Mouse (Mus musculus): ENCODE data around the gene Neurl4.
"Not testable (repeated sequence)": the region's sequence is repeated elsewhere in the genome, so short reads cannot be mapped to it uniquely, and the experiment has no call there.

Neurl4 gene

DNA sequence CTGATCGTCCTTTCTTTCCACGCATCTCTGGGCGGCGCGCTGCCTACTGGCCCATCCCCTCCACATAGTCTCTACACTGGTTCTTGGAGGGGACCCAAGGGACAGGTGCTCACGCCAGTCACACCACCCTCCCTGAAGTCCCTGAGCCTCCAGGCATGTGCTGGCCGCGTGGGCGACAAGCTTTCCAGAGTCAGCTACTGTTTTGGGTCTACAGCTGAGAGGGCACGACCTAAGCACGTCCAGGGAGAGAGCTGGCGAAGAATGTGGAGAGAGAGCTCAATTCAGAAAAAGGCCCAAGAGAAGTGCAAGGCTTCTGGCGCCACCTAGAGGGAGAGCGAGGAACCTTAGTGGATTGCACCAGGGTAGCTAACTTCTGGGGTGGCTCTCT is 47.9 kb downstream of the Neurl4 start:
- in situ Hi-C loops (cut with MboI; ENCODE audit: low sequenced_read_pairs), result no loop called here

DNA sequence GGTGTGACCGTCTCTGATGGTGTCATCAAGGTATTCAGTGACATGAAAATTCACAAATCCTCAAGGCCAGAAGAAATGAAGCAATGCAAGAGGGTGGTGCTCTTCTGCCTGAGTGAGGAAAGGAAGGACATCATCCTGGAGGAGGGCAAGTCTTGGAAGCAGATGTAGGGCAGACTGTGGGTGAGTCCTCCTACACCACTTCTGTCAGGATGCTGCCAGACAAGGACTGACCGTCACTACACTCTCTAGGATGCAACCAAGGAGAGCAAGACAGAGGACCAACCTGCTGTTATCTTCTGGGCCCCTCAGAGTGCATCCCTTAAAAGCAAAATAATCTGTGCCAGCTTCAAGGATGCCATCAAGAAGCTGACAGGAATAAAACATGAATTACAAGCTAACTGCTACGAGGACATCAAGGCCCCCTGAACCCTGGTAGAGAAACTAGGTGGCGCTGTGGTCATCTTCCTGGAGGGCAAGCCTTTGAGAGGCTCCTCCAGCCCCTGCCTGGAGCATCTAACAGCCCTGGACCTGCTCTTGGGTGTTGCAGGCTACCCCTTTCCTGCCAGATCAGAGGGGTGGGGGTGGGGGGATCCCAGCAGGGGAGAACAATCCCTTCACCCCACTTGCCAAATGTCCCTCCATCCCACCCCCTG is 50.1 kb downstream of the Neurl4 start:
- in situ Hi-C loops (cut with MboI; ENCODE audit: low sequenced_read_pairs), result no loop called here

DNA sequence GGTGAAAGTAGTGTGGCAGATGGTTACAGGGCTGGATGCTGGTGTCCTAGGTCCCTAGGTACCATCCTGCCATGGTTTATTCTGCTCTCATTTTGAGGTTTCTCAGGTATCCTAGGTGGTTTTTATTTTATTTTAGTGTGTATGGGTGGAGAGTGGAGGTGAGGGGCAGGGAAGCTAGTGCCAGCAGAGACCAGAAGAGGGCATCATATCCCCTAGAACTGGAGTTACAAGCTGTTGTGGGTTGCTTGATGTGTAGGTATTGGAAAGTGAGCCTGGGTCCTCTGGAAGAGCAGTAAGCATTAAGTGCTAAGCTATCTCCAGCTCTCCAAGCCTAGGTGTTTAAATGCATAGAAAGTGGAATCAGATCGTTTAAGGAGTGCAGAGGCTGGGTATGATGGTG is 51.4 kb downstream of the Neurl4 start:
- in situ Hi-C loops (cut with MboI; ENCODE audit: low sequenced_read_pairs), result no loop called here

DNA sequence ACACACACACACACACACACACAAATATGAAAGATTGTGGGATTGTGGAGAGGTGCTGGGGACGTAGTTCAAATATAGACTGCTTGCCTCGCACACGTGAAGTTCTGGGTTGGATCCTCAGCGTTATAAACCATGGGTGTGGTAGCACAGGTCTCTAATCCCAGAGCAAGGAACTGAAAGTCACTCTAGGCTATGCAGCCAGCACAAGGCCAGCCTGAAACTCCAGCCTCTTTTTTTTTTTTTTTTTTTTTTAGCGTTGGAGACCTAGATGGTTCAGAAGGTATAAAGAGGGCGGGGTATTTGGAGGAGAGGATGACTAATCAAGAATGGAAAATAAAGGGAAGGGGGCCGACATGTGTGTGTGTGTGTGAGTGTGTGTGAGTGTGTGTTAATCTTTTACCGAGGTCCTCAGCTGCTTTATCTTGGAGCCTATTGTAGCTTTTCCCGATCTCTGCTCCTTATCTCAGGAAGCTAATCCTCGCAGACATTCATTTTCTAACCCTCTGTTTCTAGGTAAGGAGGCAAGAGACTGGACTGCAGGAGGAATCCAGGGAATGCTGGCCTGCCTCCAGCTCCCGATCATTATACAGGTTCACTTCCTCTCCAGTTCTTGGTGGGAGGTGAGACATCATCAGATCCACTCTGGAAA is 52.5 kb downstream of the Neurl4 start:
- in situ Hi-C loops (cut with MboI; ENCODE audit: low sequenced_read_pairs), result no loop called here

DNA sequence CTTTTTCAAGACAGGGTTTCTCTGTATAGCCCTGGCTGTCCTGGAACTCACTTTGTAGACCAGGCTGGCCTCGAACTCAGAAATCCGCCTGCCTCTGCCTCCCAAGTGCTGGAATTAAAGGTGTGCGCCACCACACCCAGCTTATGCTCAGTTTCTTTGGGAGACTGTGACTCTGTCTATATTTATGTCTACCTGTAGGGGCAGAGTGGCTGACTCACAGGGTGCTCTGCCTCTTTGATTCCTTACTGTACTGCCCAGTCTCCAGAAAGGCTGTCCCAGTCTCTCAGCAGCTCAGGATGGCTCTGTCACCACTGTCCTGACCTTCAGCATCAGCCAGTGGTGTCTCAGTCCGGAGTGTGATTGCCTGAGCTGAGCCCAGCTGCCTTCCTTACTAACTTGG is 54.7 kb downstream of the Neurl4 start:
- in situ Hi-C loops (cut with MboI; ENCODE audit: low sequenced_read_pairs), result not testable (repeated sequence)

DNA sequence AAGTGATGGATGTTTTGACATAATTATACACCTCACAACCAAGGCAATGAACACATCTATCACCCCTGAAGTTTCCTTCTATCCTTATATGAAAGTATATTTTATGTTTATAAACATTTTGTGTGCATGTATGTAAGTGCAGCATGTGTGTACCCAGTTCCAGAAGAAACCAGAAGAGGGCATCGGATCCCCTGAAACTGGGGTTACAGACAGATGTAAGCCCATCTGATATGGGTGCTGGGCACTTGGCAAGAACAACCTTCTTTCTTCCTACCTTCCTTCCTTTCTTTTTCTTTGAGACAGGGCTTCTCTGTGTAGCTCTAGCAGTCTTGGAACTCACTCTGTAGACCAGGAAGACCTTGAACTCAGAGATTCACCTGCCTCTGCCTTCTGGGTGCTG is 55.3 kb downstream of the Neurl4 start:
- in situ Hi-C loops (cut with MboI; ENCODE audit: low sequenced_read_pairs), result no loop called here

DNA sequence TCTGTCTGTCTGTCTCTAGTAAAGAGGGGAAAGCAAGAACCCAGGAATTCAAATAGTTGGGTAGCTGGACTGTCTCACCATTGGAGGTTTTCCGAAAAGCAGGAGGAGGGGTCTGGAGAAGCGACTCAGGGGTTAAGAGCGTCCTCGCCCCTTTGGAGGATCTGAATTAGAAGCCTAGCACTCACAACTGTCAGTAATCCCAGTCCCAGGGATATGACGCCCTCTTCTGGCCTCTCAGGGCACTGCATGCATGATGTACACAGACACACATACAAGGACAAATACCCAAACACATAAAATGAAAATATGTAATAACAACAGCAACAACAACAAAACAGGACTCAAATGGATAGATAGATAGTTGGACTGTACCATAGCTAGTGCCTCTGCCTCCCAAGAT is 59.7 kb downstream of the Neurl4 start:
- in situ Hi-C loops (cut with MboI; ENCODE audit: low sequenced_read_pairs), result no loop called here

DNA sequence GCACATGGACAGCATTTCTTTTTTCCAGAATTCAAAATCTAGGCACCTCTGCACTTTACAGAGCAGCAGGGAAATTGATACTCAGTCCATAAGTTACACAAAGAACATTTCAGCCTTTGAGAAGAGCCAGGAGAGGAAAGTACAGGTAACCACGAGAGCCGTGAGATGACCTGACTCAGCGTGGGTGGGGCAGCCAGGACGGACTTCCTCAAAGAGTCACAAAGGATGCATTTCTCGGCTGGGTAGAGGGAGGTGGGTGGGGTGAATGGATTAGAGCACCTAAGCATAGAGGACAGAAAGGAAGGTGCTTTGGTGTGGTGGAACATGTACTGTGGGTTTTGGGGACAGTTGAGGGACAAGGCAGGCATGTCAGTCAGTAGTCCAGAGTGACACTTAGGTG is 61.0 kb downstream of the Neurl4 start:
- in situ Hi-C loops (cut with MboI; ENCODE audit: low sequenced_read_pairs), result no loop called here
